Mouse (Mus musculus) liver, adult 2 months (tissue): ENCODE results near the gene Lexm.

Experiments
- CTCF ChIP-seq: fragments of 200-500 bp; IDR thresholded peaks from 2 replicates; pipeline ENCODE4 v1.5.1; 2011; ENCODE audit warnings: low read depth, low read length, control low read depth
- POLR2A ChIP-seq: fragments of 200-500 bp; IDR thresholded peaks from 2 replicates; pipeline ENCODE4 v1.6.1; 2011; ENCODE audit warnings: low read length, control low read depth; ENCODE audit not compliant: insufficient read depth; ENCODE audit errors: extremely low read depth

DNA sequence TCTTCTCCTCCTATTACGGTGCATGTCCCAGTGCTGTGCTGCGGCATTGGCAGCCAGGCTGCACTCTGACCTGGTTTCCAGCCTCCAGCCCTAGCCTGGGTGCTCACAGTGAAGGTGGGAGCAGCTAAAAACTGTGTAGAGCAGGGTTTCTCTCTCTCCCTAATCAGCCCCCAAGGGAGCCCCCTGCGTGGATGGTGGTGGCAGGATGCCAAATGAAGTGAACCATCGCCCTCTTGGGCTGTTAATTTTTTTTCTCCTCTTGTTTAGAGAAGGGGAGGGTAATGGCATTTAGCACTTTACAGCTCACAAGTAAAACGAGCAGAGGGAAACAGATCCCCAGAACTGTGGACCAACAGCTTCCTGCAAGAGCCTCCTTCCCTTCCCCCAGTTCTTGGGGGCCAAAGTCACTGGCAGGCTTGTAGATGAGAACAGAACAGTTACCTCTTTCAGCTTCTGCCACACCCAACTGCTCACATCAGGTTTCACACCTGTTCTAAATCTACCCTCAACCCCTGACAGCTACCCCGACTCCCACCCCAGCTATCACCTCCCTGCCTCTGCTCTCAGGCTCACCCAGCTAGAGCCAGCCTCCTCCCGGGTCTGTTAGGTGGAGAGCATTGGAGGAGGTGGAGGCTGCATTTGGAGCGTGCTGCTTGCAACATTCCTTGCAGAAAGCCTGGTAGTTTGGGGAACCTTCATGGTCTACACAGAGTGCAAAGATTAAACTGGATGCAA is 26.6 kb upstream of the Lexm start:
- TF ChIP-seq CTCF (no peak), POLR2A (no peak)
